Mouse (Mus musculus): ENCODE measurements at regions not wholly inside any gene's neighbourhood (a gene's known extent, or its start where the extent isn't known, plus 50 kb on each side); places are given as distances from the start of the nearest gene placed in this dataset.

- no peak for TF ChIP-seq CTCF (IDR thresholded peaks at IDR 0.05; ENCODE audit: low read depth)
- TF ChIP-seq EP300 (IDR thresholded peaks at IDR 0.05; ENCODE audit: low read depth): no peak
Observed at GRCm38 (mm10) chr19:49374926-49375325, 1169.1 kb downstream of the Sorcs3 start.

Measured in heart, postnatal 0 days (tissue).